Mouse (Mus musculus) lung, postnatal 0 days (tissue): Measurements from ENCODE around the gene Zdhhc8. TPM values are rescaled to one million over a fixed set of nuclear protein-coding genes. Genes with fewer than 3 reads are reported as not detected.

Experiments
- ATAC-seq: fragments of 200-750 bp; cut with Nextera tagmentation; 2 replicates; pipeline ENCODE4 v1.8.0; 2017; ENCODE audit warnings: moderate library complexity
- DNase-seq: peaks from one replicate; pipeline ENCODE4 v3.0.0-alpha.2; 2016; ENCODE audit warnings: low spot score
- H3K27ac ChIP-seq: fragments of 300-500 bp; sonication (generic); 2 replicates; pipeline ENCODE4 v1.5.1; 2014; ENCODE audit warnings: antibody characterized with exemption, mild to moderate bottlenecking, low read length, mixed read lengths
- H3K27me3 ChIP-seq: fragments of 300-500 bp; sonication (generic); replicated peaks from 2 replicates; pipeline ENCODE4 v1.6.1; 2014; ENCODE audit warnings: low read length, mixed read lengths; ENCODE audit not compliant: insufficient read depth
- H3K36me3 ChIP-seq: fragments of 300-500 bp; sonication (generic); 2 replicates; pipeline ENCODE4 v1.6.1; 2014; ENCODE audit warnings: low read length, mixed read lengths; ENCODE audit not compliant: insufficient read depth
- H3K4me1 ChIP-seq: fragments of 300-500 bp; sonication (generic); 2 replicates; pipeline ENCODE4 v1.6.1; 2014; ENCODE audit warnings: antibody characterized with exemption, low read depth, low read length, mixed read lengths; ENCODE audit not compliant: insufficient read depth
- H3K4me2 ChIP-seq: fragments of 300-500 bp; sonication (generic); replicated peaks from 2 replicates; pipeline ENCODE4 v1.6.1; 2014; ENCODE audit warnings: low read depth, mild to moderate bottlenecking, low read length, moderate library complexity, mixed read lengths
- H3K4me3 ChIP-seq: fragments of 300-500 bp; sonication (generic); 2 replicates; pipeline ENCODE4 v1.5.1; 2014; ENCODE audit warnings: low read depth, low read length
- H3K9ac ChIP-seq: fragments of 300-500 bp; sonication (generic); replicated peaks from 2 replicates; pipeline ENCODE4 v1.6.1; 2014; ENCODE audit warnings: low read depth, mild to moderate bottlenecking
- H3K9me3 ChIP-seq: fragments of 300-500 bp; sonication (generic); 2 replicates; pipeline ENCODE4 v1.6.1; 2016; ENCODE audit warnings: low read length, mixed read lengths
- CTCF ChIP-seq: IDR thresholded peaks from 2 replicates; pipeline ENCODE4 v1.5.1; 2016; ENCODE audit warnings: antibody characterized with exemption, mild to moderate bottlenecking
- EP300 ChIP-seq: IDR thresholded peaks from 2 replicates; pipeline ENCODE4 v1.6.1; 2016; ENCODE audit warnings: antibody characterized with exemption, mild to moderate bottlenecking, control low read depth
- WGBS: fragments of 180-500 bp; shearing (Covaris S2); extraction: QIAGEN DNeasy Blood & Tissue Kit; methylation state at CpG from one replicate; pipeline ENCODE4 v1.1.7; 2014; 5-methylcytosine and 5-hydroxymethylcytosine counted together
- polyA plus RNA-seq: library from polyadenylated mRNA; unstranded; fragments of >200 nt; fragmentation: Nextera tagmentation; extraction: Ambion mirVana; gene quantifications from 2 replicates; pipeline ENCODE4 v1.2.1, GENCODE M21; 2015

Zdhhc8 gene
- 12.9 and 13.9 TPM in 2 replicates for polyA plus RNA-seq

GRCm38 (mm10) chr16:18234671-18235388 is at the start of gene Zdhhc8:
Gene Zdhhc8 (minus strand): TSS chr16:18235136.
- TF ChIP-seq EP300 (no peak), CTCF (no peak)
- H3K9ac ChIP-seq, result peak within 1 kb of the TSS; percentile 68
- H3K9me3 ChIP-seq, result no peaks in the 10 kb centered on the region
- ATAC-seq (peak; percentile 92), DNase-seq (peak; percentile 84)
- H3K4me2 ChIP-seq, result peak within 1 kb of the TSS; percentile 82
- peak within 1 kb of the TSS; percentile 87 for H3K27ac ChIP-seq
- WGBS, result under 1% methylated on average over 44 of the region's 79 CpGs
- H3K36me3 ChIP-seq, result 0 out of 2 replicates have a peak, but pooled peaks cover 4% of the 10 kb centered on the region
- no peaks in the 10 kb centered on the region for H3K27me3 ChIP-seq
- peaks cover 15% of the 10 kb centered on the region; the same call in 1 of the 2 replicates for H3K4me1 ChIP-seq
- H3K4me3 ChIP-seq, result peak within 1 kb of the TSS; percentile 86

- TF ChIP-seq CTCF, result no peak
- TF ChIP-seq EP300, result no peak
- Histone ChIP-seq H3K9me3 (no peaks in the 10 kb centered on the region), H3K27ac (no peak overlapping the region), H3K9ac (no peak overlapping the region), H3K36me3 (peaks cover 40% of the 10 kb centered on the region), H3K27me3 (no peaks in the 10 kb centered on the region), H3K4me3 (no peak overlapping the region), H3K4me1 (no peaks in the 10 kb centered on the region), H3K4me2 (no peak overlapping the region)
- DNase-seq, result no peak
- WGBS, result 75% methylated on average over 2 of the region's 2 CpGs
- ATAC-seq, result no peak
Observed at GRCm38 (mm10) chr16:18275166-18275565, 40.2 kb upstream of the Zdhhc8 start.

- Histone ChIP-seq H3K27me3 (no peaks in the 10 kb centered on the region), H3K4me3 (no peak overlapping the region), H3K4me2 (no peak overlapping the region), H3K27ac (no peak overlapping the region), H3K9me3 (no peaks in the 10 kb centered on the region), H3K4me1 (no peaks in the 10 kb centered on the region), H3K9ac (no peak overlapping the region), H3K36me3 (peaks cover 27% of the 10 kb centered on the region)
- DNase-seq (peak; percentile 32), ATAC-seq (no peak)
- TF ChIP-seq EP300 (no peak), CTCF (peak; percentile 54)
- WGBS, result 78% methylated on average over 5 of the region's 5 CpGs
Observed at GRCm38 (mm10) chr16:18268182-18268581, 33.2 kb upstream of the Zdhhc8 start.

- Histone ChIP-seq H3K9me3 (no peaks in the 10 kb centered on the region), H3K4me2 (no peak overlapping the region), H3K27ac (no peak overlapping the region), H3K9ac (no peak overlapping the region), H3K36me3 (peaks cover 38% of the 10 kb centered on the region), H3K4me3 (no peak overlapping the region), H3K4me1 (no peaks in the 10 kb centered on the region), H3K27me3 (no peaks in the 10 kb centered on the region)
- DNase-seq, result no peak
- 81% methylated on average over 2 of the region's 2 CpGs for WGBS
- ATAC-seq, result no peak
- TF ChIP-seq CTCF, result no peak
- no peak for TF ChIP-seq EP300
Observed at GRCm38 (mm10) chr16:18265024-18265423, 30.1 kb upstream of the Zdhhc8 start.

- no peaks in the 10 kb centered on the region for H3K27me3 ChIP-seq
- 98% methylated on average over 2 of the region's 2 CpGs for WGBS
- DNase-seq, result no peak
- H3K36me3 ChIP-seq, result peaks cover 59% of the 10 kb centered on the region; the same call in 1 of the 2 replicates
- no peaks in the 10 kb centered on the region for H3K9me3 ChIP-seq
- TF ChIP-seq CTCF (no peak), EP300 (no peak)
- H3K4me2 ChIP-seq, result no peak within 1 kb of the TSS
- no peak within 1 kb of the TSS for H3K27ac ChIP-seq
- no peak for ATAC-seq
- H3K9ac ChIP-seq, result no peak within 1 kb of the TSS
- no peaks in the 10 kb centered on the region for H3K4me1 ChIP-seq
- no peak within 1 kb of the TSS for H3K4me3 ChIP-seq
Observed at GRCm38 (mm10) chr16:18258221-18258620, 23.3 kb upstream of the Zdhhc8 start, which contains the start of gene Gm49776. Gene Gm49776 (minus strand): TSS chr16:18258321.

- no peak overlapping the region for H3K4me2 ChIP-seq
- WGBS, result 82% methylated on average over 1 of the region's 1 CpGs
- TF ChIP-seq CTCF (no peak), EP300 (no peak)
Observed at GRCm38 (mm10) chr16:18253866-18254265, 18.9 kb upstream of the Zdhhc8 start.

More at GRCm38 (mm10) chr16:18253866-18254265, 18.9 kb upstream of the Zdhhc8 start:
- H3K27me3 ChIP-seq, result no peaks in the 10 kb centered on the region
- peaks cover 12% of the 10 kb centered on the region for H3K4me1 ChIP-seq
- H3K4me3 ChIP-seq, result no peak overlapping the region
- H3K9me3 ChIP-seq, result no peaks in the 10 kb centered on the region
- no peak overlapping the region for H3K27ac ChIP-seq
- ATAC-seq (no peak), DNase-seq (no peak)
- H3K9ac ChIP-seq, result no peak overlapping the region
- peaks cover 38% of the 10 kb centered on the region; the same call in 1 of the 2 replicates for H3K36me3 ChIP-seq
